Mouse (Mus musculus) stomach, postnatal 0 days (tissue): ENCODE data around the gene 6820408C15Rik. TPM values are rescaled to one million over a fixed set of nuclear protein-coding genes. Genes with fewer than 3 reads are reported as not detected.

ENCODE experiments used
- ATAC-seq: fragments of 200-750 bp; cut with Nextera tagmentation; 2 replicates; pipeline ENCODE4 v1.8.0; 2017; ENCODE audit not compliant: low FRiP score, low TSS enrichment
- DNase-seq: peaks from one replicate; pipeline ENCODE4 v3.0.0-alpha.2; 2016; ENCODE audit warnings: low spot score
- H3K27ac ChIP-seq: fragments of 300-500 bp; sonication (generic); replicated peaks from 2 replicates; pipeline ENCODE4 v1.5.1; 2014; ENCODE audit warnings: mild to moderate bottlenecking, control low read depth
- H3K27me3 ChIP-seq: fragments of 300-500 bp; sonication (generic); 2 replicates; pipeline ENCODE4 v1.6.1; 2014; ENCODE audit warnings: low read length; ENCODE audit not compliant: control insufficient read depth, insufficient read depth
- H3K36me3 ChIP-seq: fragments of 300-500 bp; sonication (generic); 2 replicates; pipeline ENCODE4 v1.6.1; 2014; ENCODE audit warnings: low read length, mixed read lengths; ENCODE audit not compliant: control insufficient read depth, insufficient read depth
- H3K4me1 ChIP-seq: fragments of 300-500 bp; sonication (generic); replicated peaks from 2 replicates; pipeline ENCODE4 v1.6.1; 2014; ENCODE audit warnings: antibody characterized with exemption; ENCODE audit not compliant: control insufficient read depth, insufficient read depth
- H3K4me2 ChIP-seq: fragments of 300-500 bp; sonication (generic); replicated peaks from 2 replicates; pipeline ENCODE4 v1.6.1; 2014; ENCODE audit warnings: low read depth, mild to moderate bottlenecking, control low read depth, moderate library complexity
- H3K4me3 ChIP-seq: fragments of 300-500 bp; sonication (generic); 2 replicates; pipeline ENCODE4 v1.5.1; 2014; ENCODE audit warnings: low read depth, low read length, control low read depth
- H3K9ac ChIP-seq: fragments of 300-500 bp; sonication (generic); 2 replicates; pipeline ENCODE4 v1.6.1; 2014; ENCODE audit warnings: mild to moderate bottlenecking, low read length, control low read depth, mixed read lengths
- H3K9me3 ChIP-seq: fragments of 300-500 bp; sonication (generic); 2 replicates; pipeline ENCODE4 v1.6.1; 2016; ENCODE audit warnings: low read length; ENCODE audit not compliant: control insufficient read depth
- CTCF ChIP-seq: IDR thresholded peaks from 2 replicates; pipeline ENCODE4 v1.5.1; 2016; ENCODE audit warnings: antibody characterized with exemption, low read depth, mild to moderate bottlenecking, moderate library complexity
- EP300 ChIP-seq: optimal IDR thresholded peaks from 2 replicates; pipeline ENCODE3; 2016; ENCODE audit warnings: antibody characterized with exemption
- WGBS: fragments of 180-500 bp; shearing (Covaris S2); extraction: QIAGEN DNeasy Blood & Tissue Kit; methylation state at CpG from one replicate; pipeline ENCODE4 v1.1.7; 2014; 5-methylcytosine and 5-hydroxymethylcytosine counted together
- polyA plus RNA-seq: library from polyadenylated mRNA; unstranded; fragments of >200 nt; fragmentation: Nextera tagmentation; extraction: Ambion mirVana; gene quantifications from 2 replicates; pipeline ENCODE4 v1.2.1, GENCODE M21; 2015

6820408C15Rik gene
- polyA plus RNA-seq, 1 experiment from 2014 or later = 0.38 TPM

DNA sequence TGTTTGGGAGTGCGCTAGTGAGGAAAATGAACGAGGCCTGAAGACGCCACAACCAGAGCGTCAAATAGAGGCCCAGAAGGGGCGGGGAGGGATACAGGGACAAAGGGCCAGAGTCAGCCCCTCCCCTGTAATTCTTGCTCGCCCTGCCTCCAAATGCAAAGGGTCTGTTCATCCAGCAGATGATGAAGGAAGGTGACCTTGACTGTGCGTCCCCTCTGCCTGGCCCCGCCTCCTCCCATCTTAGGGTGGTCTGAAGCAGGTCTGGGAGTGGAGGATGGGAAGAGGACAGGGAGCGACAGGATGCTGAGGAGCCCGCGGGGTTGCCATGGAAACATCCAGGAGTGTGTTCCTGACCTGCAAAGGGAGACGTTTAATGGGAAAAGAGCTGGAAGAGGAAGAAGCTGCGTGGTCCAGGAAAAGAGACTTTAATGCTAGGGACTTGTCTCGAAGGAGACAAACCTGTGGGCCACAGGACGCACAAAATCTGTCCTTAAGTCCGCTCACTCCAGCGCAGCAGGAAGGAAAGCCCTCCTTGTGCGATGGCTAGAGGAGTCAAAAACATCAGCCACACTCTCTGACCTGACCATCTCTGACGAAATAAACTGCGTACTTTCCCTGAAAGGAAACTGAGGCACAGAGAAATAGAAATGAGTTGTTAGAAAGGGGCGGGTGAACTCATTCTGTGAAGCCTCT, 39.6 kb upstream of the 6820408C15Rik start:
- Histone ChIP-seq H3K27me3 (no peaks in the 10 kb centered on the region), H3K9ac (no peak overlapping the region), H3K36me3 (no peaks in the 10 kb centered on the region), H3K4me1 (no peaks in the 10 kb centered on the region), H3K4me3 (no peak overlapping the region), H3K9me3 (no peaks in the 10 kb centered on the region), H3K4me2 (no peak overlapping the region), H3K27ac (no peak overlapping the region)
- WGBS = 13% methylated on average over 21 of the region's 21 CpGs
- DNase-seq = no peak
- TF ChIP-seq CTCF (no peak), EP300 (no peak)
- 0 out of 2 replicates have a peak, but pooled peaks have one; percentile 47 for ATAC-seq

DNA sequence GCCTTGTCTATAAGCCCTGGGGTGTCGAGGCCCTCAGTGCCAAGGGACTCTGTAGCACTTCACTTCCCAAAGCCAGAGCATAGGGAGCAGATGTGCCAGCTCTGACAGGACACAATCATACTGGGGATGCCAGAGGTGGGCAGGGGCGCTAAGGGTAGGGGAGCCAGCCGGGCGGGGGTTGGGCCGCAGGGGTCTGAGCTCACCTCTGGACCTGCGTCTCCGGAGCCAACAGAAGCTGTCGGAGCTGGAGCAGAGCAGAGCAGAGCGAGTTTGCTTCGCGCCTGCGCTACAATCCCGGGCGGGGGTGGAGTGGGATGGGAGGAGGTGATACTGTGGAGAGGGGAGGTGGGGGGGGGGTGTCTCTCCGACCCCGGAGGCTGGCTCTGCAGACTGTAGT, 39.0 kb upstream of the 6820408C15Rik start, which contains the start of gene Nrsn2:
Gene Nrsn2, minus strand, starts transcription at position 294 of the 397 bp plus-strand sequence.
- Histone ChIP-seq H3K9me3 (no peaks in the 10 kb centered on the region), H3K36me3 (no peaks in the 10 kb centered on the region), H3K27me3 (no peaks in the 10 kb centered on the region), H3K9ac (no peak within 1 kb of the TSS), H3K4me1 (no peaks in the 10 kb centered on the region), H3K27ac (no peak within 1 kb of the TSS), H3K4me2 (no peak within 1 kb of the TSS), H3K4me3 (no peak within 1 kb of the TSS)
- ATAC-seq (no peak), DNase-seq (no peak)
- 5% methylated on average over 9 of the region's 16 CpGs for WGBS
- no peak for TF ChIP-seq EP300
- no peak for TF ChIP-seq CTCF

DNA sequence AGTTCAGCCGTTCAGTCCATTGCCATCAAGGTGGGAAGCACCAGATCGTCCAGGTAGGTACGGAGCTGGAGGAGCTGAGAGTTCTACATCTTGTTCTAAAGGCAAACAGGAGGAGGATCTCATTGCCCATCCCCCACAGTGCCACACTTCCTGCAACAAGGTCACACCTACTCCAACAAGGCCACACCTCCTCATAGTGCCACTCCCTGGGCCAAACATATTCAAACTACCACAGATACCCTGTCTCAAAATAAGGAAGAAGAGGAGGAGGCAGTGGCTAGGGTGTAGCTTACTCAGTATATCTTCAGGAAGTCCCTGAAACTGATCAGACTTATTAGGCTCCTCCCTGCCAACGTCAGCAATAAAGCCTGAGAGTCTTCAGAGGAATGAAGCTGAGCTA, 31.2 kb upstream of the 6820408C15Rik start:
- H3K9ac ChIP-seq = no peak overlapping the region
- no peaks in the 10 kb centered on the region for H3K9me3 ChIP-seq
- 82% methylated on average over 4 of the region's 4 CpGs for WGBS
- TF ChIP-seq CTCF (no peak), EP300 (no peak)
- H3K27me3 ChIP-seq = no peaks in the 10 kb centered on the region
- H3K36me3 ChIP-seq = no peaks in the 10 kb centered on the region
- no peaks in the 10 kb centered on the region for H3K4me1 ChIP-seq
- ATAC-seq = no peak
- H3K4me3 ChIP-seq = no peak overlapping the region
- no peak for DNase-seq
- H3K27ac ChIP-seq = no peak overlapping the region
- H3K4me2 ChIP-seq = no peak overlapping the region

DNA sequence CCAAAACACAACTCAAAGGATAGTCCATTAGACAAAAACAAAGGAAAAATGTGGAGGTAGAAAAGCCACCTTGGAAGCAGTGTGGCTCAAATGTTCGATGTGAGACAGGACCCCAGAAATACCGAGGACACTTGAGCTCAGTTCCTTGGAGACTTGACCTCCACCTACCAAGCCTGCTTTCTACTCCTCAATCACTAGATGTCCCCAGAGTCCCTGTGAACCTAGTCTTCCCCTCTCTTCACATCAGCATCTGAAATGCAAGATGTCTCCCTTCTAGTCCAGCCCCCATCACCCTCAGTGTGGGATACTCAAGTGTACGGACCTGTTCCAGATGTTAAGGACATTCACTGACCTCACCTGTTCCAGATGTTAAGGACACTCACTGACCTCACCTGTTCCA, 22.6 kb upstream of the 6820408C15Rik start:
- H3K9ac ChIP-seq = no peak overlapping the region
- ATAC-seq (no peak), DNase-seq (no peak)
- no peak overlapping the region for H3K4me2 ChIP-seq
- H3K27ac ChIP-seq = no peak overlapping the region
- WGBS = 18% methylated on average over 3 of the region's 3 CpGs
- H3K4me3 ChIP-seq = no peak overlapping the region
- H3K4me1 ChIP-seq = no peaks in the 10 kb centered on the region; the same call in 1 of the 2 replicates
- no peaks in the 10 kb centered on the region for H3K9me3 ChIP-seq
- no peak for TF ChIP-seq EP300
- TF ChIP-seq CTCF = peak; percentile 91
- no peaks in the 10 kb centered on the region for H3K27me3 ChIP-seq
- no peaks in the 10 kb centered on the region for H3K36me3 ChIP-seq

DNA sequence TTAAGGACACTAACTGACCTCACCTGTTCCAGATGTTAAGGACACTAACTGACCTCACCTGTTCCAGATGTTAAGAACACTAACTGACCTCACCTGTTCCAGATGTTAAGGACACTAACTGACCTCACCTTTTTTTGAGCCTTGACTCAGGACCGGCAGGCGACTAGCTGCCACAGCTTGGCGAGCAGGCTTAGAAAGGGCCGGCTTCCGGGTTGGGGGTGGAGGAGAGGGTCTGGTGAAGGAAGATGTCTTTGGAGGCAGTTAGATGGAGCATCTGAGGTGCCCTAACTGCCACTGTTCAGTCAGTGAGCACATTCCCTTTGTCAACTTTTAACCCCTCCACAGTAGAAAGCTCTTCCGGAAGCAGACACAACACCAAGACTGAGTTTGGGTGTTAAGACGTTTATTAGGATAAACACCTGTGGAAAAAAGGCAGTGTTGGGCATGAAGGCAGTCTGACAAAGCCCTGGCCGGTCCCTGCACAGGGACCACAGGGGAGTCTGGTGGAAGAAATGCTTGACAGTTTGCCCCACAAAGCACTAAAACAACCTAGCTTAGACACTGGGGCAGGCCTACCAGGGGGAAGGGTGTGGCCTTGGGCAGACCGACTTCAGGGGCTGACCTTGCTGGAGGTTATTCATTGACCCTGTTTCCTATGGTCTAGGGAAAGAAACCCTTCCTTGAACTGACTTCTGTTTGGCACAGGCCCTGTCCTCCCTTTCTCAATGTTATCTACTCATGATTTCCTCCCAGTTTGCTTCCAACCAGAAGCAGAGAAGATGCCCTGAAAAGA, 22.0 kb upstream of the 6820408C15Rik start:
- Histone ChIP-seq H3K4me2 (no peak overlapping the region), H3K36me3 (no peaks in the 10 kb centered on the region), H3K27me3 (no peaks in the 10 kb centered on the region), H3K9ac (no peak overlapping the region), H3K4me1 (no peaks in the 10 kb centered on the region; the same call in 1 of the 2 replicates), H3K4me3 (no peak overlapping the region), H3K9me3 (no peaks in the 10 kb centered on the region), H3K27ac (no peak overlapping the region)
- 48% methylated on average over 9 of the region's 9 CpGs for WGBS
- no peak for DNase-seq
- ATAC-seq = no peak
- TF ChIP-seq CTCF (no peak), EP300 (no peak)
